Comparison of ENCODE assay signal across 8 mouse cellular contexts in genomic region chr2:55818220-55818619, GRCm38 (mm10).
A peak's percentile ranks its signal among the peaks of the same experiment; 100 is the strongest.
DNase-seq lines count a peak whose midpoint lies in the region; ATAC-seq lines count a peak whose summit lies in the region.
"Had no signal": no experiment of that assay in that cellular context is flagged by ENCODE, and none has a peak within 500 bp of the region (broad histone marks: within the 10 kb centered on the region; RNA-seq: fewer than 3 reads in every experiment).

No protein-coding gene starts in this region.

- ATAC-seq in lung, embryonic 16.5 days (ENCODE audit: low read depth), result no peak
- ATAC-seq in embryonic facial prominence, embryonic 12.5 days (ENCODE audit: insufficient number of reproducible peaks, insufficient read depth, low FRiP score, low TSS enrichment), result peak; percentile 84
- ATAC-seq in hindbrain, embryonic 13.5 days (ENCODE audit: low FRiP score), result peak; percentile 91
- 0 out of 2 replicates have a peak, but pooled peaks have one; percentile 30 for ATAC-seq in limb, embryonic 15.5 days (ENCODE audit: insufficient number of reproducible peaks, low FRiP score, low TSS enrichment, low read depth)

- H3K9ac ChIP-seq in lung, embryonic 16.5 days (ENCODE audit: low read length), result no peak overlapping the region
- no peak overlapping the region for H3K9ac ChIP-seq in embryonic facial prominence, embryonic 12.5 days
- no peak overlapping the region for H3K9ac ChIP-seq in hindbrain, embryonic 13.5 days
- no peak overlapping the region for H3K9ac ChIP-seq in limb, embryonic 15.5 days
- H3K9ac ChIP-seq: liver, embryonic 14.5 days had no signal

- no peak overlapping the region for H3K4me3 ChIP-seq in lung, embryonic 16.5 days (ENCODE audit: low read length)
- H3K4me3 ChIP-seq in embryonic facial prominence, embryonic 12.5 days, result no peak overlapping the region
- H3K4me3 ChIP-seq in hindbrain, embryonic 13.5 days, result no peak overlapping the region
- H3K4me3 ChIP-seq in limb, embryonic 15.5 days, result no peak overlapping the region

- 33% methylated on average over 7 of the region's 7 CpGs for WGBS in lung, embryonic 16.5 days
- WGBS in embryonic facial prominence, embryonic 12.5 days, result 16% methylated on average over 7 of the region's 7 CpGs
- 14% methylated on average over 7 of the region's 7 CpGs for WGBS in hindbrain, embryonic 13.5 days
- 13% methylated on average over 7 of the region's 7 CpGs for WGBS in limb, embryonic 15.5 days

- no peaks in the 10 kb centered on the region for H3K36me3 ChIP-seq in lung, embryonic 16.5 days (ENCODE audit: control insufficient read depth, insufficient read depth, low read length)
- no peaks in the 10 kb centered on the region for H3K36me3 ChIP-seq in embryonic facial prominence, embryonic 12.5 days
- H3K36me3 ChIP-seq in hindbrain, embryonic 13.5 days, result no peaks in the 10 kb centered on the region
- H3K36me3 ChIP-seq in limb, embryonic 15.5 days, result no peaks in the 10 kb centered on the region

- no peaks in the 10 kb centered on the region for H3K9me3 ChIP-seq in lung, embryonic 16.5 days (ENCODE audit: control insufficient read depth, low read length)
- no peaks in the 10 kb centered on the region for H3K9me3 ChIP-seq in embryonic facial prominence, embryonic 12.5 days
- H3K9me3 ChIP-seq in hindbrain, embryonic 13.5 days, result no peaks in the 10 kb centered on the region
- H3K9me3 ChIP-seq in limb, embryonic 15.5 days, result no peaks in the 10 kb centered on the region

- H3K27me3 ChIP-seq in lung, embryonic 16.5 days (ENCODE audit: control insufficient read depth, insufficient read depth, low read depth, low read length), result no peaks in the 10 kb centered on the region
- no peaks in the 10 kb centered on the region for H3K27me3 ChIP-seq in embryonic facial prominence, embryonic 12.5 days
- no peaks in the 10 kb centered on the region for H3K27me3 ChIP-seq in hindbrain, embryonic 13.5 days
- no peaks in the 10 kb centered on the region for H3K27me3 ChIP-seq in limb, embryonic 15.5 days

- DNase-seq in lung, postnatal 25 days (ENCODE audit: low spot score), result no peak
- peak; percentile 80 for DNase-seq in telencephalon, adult 2 months (ENCODE audit: low read depth, low spot score)
- DNase-seq in ovary, postnatal 10 days (ENCODE audit: low spot score), result no peak

- H3K4me2 ChIP-seq in lung, embryonic 16.5 days (ENCODE audit: low read depth, low read length), result 0 out of 2 replicates have a peak overlapping the region, but pooled peaks have one; percentile 18
- H3K4me2 ChIP-seq in embryonic facial prominence, embryonic 12.5 days (replicated peaks), result no peak overlapping the region
- H3K4me2 ChIP-seq in hindbrain, embryonic 13.5 days, result peak overlapping the region; percentile 40
- peak overlapping the region; percentile 24; the same call in 1 of the 2 replicates for H3K4me2 ChIP-seq in limb, embryonic 15.5 days

- H3K4me1 ChIP-seq in lung, embryonic 16.5 days (replicated peaks; ENCODE audit: control insufficient read depth, insufficient read depth, low read length), result no peaks in the 10 kb centered on the region
- no peaks in the 10 kb centered on the region for H3K4me1 ChIP-seq in embryonic facial prominence, embryonic 12.5 days
- H3K4me1 ChIP-seq in hindbrain, embryonic 13.5 days (replicated peaks), result peaks cover 4% of the 10 kb centered on the region; the same call in 1 of the 2 replicates
- no peaks in the 10 kb centered on the region for H3K4me1 ChIP-seq in limb, embryonic 15.5 days

- no peak overlapping the region for H3K27ac ChIP-seq in lung, embryonic 16.5 days (ENCODE audit: low read length)
- no peak overlapping the region for H3K27ac ChIP-seq in embryonic facial prominence, embryonic 12.5 days
- H3K27ac ChIP-seq in hindbrain, embryonic 13.5 days, result peak overlapping the region; percentile 24
- no peak overlapping the region for H3K27ac ChIP-seq in limb, embryonic 15.5 days
- H3K27ac ChIP-seq: liver, embryonic 14.5 days had no signal
